Mouse (Mus musculus): ENCODE results near the gene Crybg2.

Crybg2 gene

DNA sequence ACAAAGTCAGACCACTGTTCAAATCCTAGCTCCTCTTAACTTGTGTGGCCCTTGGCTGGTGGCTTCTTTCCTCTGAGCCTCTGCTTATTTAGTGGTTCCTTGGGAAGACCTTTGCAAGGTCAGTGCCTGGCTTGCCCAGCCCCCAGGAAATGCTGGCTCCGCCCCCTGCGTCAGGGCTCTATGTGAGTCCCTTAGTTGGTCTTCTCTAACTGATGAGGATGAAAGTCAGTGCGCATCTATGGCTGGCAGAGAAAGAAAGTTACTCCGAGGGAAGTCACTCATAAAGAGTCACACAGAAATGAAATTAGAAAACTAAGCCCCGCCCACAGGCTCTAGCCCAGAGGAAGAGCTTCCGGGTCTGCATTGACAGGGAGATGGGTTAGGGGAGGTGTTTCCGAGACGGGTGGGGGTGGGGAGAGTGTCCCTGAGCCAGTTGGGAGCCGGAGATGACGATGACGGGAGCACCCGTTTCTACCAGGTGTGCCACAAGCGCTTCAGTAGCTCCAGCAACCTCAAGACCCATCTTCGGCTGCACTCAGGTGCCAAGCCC, 2.4 kb upstream of the Crybg2 start:
- no peak for DNase-seq (ENCODE audit: low spot score in 2 of 2)

- DNase-seq (ENCODE audit: low spot score in 2 of 2): no peak
These were observed 1.7 kb upstream of the Crybg2 start for GRCm38 (mm10) chr4:134058908-134059307.

GRCm38 (mm10) chr4:134061166-134061830, 683 bp downstream of the Crybg2 start:
- DNase-seq (ENCODE audit: low spot score in 2 of 2): no peak

DNA sequence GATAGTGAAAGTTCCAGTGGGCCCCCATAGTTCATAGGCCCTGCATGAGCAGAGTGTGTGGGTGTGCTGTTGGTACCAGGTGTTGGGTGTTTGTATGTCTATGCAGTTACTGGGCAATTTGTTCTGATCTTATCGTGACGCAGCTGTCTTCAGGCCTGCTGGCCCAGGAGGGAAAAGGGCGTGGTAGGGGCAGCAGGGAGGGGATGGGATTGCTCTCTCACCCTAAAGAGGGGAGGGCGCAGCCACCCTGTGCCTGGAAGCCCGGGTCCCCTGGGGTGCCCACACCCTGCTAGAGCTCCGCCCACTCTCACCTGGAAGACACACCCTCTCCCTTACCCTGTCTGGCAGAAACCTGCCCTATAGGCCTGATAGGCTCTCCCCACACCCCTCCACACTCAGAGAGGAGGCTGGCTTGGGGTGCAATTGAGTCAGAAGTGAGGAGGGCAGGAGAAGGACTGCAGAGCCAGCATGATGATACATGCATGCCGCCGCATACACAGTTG, 1.4 kb downstream of the Crybg2 start:
- no peak for DNase-seq (ENCODE audit: low spot score in 2 of 2)

- no peak for DNase-seq (ENCODE audit: low spot score in 2 of 2)
These were observed 1.9 kb downstream of the Crybg2 start for GRCm38 (mm10) chr4:134062561-134062960.

DNA sequence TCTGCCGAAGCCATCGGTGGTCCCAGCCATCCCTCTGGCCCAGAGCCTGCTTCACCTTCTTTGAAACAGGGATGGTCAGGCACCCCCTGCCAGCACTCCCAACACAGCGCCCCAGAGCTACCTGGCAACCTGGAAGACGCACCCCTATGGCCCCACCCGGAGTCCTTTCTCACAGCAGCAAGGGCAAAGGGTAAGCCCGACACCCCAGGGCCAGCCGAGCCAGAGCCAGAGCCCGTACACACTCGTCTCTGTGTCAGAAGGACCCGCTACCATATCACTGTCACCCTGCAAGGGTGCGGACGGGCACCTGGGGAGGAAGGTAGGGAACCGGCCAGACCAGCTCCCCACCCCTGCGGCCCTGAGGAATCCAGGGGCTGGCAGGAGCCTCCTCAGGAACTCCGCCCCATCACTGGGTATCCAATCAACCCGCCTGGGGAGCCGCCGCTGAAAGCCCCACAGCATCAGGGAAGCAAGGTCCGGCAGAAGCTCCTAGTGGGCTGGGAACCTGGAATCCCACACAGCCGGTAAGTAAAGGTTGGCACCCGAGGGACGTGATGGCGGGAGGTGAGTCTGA, 4.9 kb downstream of the Crybg2 start:
- DNase-seq (ENCODE audit: low spot score in 2 of 2): no peak

DNA sequence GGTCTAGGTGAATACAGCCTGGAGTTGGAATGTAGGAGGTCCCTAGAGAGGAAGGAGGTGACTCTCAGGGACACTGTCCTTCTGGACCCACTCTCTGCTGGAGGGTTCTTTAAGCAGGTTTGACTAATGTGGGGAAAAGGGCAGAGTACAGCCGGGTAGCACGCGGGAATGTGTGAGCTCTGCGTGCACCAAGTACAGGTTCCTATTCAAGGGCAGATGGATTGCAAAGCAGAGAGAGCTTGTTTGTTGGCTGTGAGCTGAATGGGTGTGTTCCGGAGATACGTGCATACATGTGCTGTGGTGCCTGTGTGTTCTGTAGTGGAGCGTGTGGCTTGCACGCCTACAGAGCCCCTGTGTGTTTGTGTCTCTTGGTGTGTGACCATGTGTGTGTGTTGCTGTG, 6.8 kb downstream of the Crybg2 start:
- no peak for DNase-seq (ENCODE audit: low spot score in 2 of 2)

DNA sequence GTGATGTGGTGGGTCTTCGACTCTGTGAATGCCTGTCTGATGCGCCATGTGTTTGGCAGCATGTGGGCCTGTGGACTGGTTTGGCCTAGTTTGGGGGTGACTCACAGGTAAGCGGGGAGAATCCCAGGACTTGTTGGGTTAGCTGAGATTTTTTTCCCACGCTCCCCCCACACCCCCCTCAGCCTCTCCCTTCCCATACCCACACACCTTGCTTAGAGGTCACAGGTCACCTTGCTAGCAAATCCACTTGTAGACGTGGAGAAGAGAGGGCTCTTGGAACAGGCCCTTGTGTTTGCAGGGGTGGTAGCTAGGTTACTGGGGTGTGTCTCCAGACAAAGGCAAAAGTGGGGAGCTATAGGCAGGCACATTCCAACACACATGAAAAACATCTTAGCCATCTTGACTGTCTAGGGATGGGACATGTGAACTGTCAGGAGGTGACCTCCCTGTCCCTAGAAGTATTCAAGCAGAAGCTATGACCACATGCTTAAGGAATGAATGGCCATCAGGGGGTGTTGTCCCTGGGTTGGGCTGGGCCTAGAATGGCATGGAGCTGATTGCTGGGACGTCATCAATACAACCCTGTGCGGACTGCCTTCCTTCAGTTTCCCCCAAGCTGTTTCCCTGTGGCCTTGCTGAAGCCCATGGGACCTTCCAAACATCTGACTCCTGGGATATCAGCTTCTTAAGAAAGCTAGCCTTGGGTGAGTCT, 7.4 kb downstream of the Crybg2 start:
- DNase-seq (ENCODE audit: low spot score in 2 of 2): no peak

GRCm38 (mm10) chr4:134068793-134069580, 8.4 kb downstream of the Crybg2 start:
- DNase-seq (ENCODE audit: low spot score in 2 of 2): no peak

DNA sequence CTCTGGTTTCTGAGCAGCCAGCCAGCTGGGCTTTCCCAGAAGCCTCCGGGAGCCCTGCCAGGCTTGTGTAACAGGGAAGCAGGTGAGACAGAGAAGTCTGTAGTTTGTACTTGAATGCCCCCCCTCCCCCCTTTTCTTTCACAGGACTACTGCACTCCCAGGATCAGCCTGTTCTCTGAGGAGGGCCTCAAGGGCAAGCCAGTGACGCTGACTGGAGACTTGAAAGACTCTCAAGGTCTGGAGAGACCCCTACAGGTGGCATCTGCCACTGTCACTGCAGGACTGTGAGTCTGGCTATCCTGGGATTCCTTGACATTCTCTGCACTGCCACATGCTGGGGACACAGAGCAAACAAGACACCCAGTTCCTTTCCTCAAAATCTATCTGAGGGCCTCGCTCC, 18.1 kb downstream of the Crybg2 start:
- peak; percentile 55 to 66 for DNase-seq (ENCODE audit: low spot score in 2 of 2)

- DNase-seq (ENCODE audit: low spot score in 2 of 2): no peak
These were observed 20.1 kb downstream of the Crybg2 start for GRCm38 (mm10) chr4:134080674-134081073.

- peak; percentile 67 to 69 for DNase-seq (ENCODE audit: low spot score in 2 of 2)
These were observed 21.2 kb downstream of the Crybg2 start for GRCm38 (mm10) chr4:134081730-134082386.

- no peak for DNase-seq (ENCODE audit: low spot score in 2 of 2)
These were observed 21.8 kb downstream of the Crybg2 start for GRCm38 (mm10) chr4:134082460-134082859.

DNA sequence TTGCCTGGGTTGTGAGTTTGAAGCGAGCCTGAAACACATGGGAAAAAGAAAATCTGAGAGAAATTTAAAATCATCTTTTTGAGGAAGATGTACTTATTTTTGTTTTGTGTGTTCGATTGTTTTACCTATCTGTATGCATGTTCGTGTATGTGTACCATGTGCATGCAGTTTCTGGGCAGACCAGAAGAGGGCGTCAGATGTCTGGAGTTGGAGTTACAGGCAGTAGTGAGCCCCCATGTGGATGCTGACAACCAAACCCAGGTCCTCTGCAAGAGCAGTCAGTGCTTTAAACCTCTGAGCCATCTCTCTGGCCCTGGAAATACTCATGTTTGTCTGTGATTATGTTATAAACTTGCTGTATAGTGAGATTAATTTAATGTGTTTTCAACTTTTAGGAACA, 24.4 kb downstream of the Crybg2 start:
- no peak for DNase-seq (ENCODE audit: low spot score in 2 of 2)

DNA sequence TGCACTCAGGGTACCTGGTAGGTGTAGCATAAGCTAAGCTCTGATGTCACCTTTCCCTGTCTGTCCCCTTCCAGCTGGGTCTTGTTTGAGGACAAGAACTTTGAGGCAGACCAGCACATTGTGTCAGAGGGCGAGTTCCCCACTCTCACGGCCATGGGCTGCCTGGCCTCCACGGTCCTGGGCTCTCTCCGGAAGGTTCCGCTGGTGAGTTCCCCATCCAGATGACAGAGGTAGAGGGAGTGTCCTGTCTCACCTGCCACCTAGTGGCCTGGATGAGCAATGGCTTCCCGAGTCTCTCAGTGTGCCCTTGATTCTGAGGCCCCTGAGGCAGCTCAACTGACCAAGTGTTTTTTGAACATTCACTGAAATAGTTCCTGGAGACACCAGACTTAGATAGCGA, 26.8 kb downstream of the Crybg2 start:
- DNase-seq (ENCODE audit: low spot score in 2 of 2): no peak

- DNase-seq (ENCODE audit: low spot score in 2 of 2): no peak
These were observed 28.4 kb downstream of the Crybg2 start for GRCm38 (mm10) chr4:134089029-134089428.

DNA sequence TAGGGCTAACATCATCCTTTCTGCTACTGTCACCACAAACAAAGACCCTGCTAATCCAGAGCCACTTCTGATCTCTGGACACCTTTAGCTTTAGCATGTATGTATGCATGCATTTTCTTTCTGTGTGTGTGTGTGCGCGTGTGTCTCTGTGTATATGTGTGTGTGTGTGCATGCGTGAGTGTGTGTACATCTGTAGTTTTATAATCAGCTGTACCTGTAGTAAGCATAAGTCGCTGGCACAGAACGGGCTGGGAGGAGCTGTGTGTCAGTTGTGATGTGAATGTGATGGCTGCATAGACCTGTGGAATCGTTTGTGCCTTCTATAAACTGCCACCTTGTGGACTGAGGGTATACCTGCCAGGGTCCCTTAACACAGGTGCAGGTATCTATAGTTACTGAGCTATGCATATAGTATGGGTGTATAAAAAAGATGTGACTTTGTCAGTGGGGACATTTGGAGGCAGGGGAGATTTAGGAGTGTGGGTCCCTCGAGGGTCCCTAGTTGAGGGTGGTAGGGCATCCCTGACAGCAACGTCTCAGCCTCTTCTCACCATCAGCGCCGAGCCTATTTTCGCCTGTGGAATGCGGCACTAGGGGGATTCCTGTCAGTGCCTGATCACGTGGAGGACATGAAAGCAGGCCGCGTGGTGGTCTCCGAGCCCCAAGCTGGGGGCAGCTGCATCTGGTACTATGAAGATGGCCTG, 30.1 kb downstream of the Crybg2 start:
- no peak for DNase-seq (ENCODE audit: low spot score in 2 of 2)

DNA sequence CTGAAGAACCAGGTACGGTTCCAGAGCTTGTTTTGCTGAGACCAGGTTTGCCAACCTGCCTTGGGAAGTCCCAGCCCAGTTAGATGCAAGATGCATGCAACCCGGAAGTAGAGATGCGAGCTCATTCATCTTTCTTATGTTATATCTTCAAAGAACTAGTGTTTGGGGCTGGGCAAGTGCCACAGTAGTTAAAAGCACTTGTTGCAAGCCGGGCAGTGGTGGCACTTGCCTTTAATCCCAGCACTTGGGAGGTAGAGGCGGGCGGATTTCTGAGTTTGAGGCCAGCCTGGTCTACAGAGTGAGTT, 30.6 kb downstream of the Crybg2 start:
- DNase-seq (ENCODE audit: low spot score in 2 of 2): no peak

DNA sequence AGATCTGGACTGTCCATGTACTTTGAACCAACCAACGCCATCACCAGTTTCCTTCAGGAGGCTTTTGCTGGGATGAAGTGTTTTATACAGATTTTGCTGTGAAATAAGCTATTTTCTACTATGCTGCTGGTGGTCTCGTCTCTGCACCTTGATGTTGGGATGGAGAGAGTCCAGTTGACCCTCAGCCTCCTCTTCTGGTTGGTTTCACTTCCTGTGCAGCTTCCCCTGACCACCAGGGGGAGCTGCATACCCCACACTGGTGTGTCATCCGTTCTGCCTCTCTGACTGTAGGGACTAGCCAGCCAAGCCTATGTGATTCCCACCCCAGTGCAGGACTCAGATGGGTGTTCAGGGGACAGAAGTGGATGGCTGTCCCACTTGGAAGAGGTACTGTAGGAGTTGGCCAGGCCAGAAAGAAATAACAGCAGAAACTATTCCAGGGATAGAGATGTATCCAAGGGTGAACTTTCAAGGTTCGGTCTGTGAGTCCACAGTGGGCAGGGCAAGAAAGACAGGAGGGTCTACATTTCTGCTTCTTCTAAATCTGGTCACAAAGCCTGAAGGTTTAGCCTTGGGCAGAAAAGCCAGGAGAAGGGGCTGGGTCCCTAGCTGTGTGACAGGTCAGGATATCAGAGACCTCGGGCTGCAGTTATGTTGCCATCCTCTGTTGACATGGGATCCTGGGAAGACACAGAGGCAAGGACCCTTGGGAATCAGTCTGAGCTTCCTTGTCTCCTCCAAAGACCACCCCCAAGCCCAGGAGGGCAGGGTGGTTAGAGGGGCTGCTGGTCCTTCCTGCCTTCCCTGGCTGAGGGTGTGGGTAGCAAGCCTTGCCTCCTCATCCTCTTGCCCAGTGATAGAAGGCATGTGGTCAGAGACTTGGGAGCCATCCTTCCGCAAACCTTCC, 32.0 kb downstream of the Crybg2 start:
- peak in 1 of 2 experiments; percentile 54 for DNase-seq (ENCODE audit: low spot score in 2 of 2)
